Mouse (Mus musculus) MEL (cell line): ENCODE data around the gene S100b.

Experiments used
- CTCF ChIP-seq, 3 experiments: IDR thresholded peaks in 2 of 3; conservative IDR thresholded peaks in 1 of 3; 2 replicates each; pipeline ENCODE4 v1.5.1; 2011 to 2012; ENCODE audit warnings: low read length in 3 of 3, low read depth in 2 of 3, mild to moderate bottlenecking in 2 of 3, improper control_type of control experiment in 1 of 3, inconsistent platforms in 1 of 3, mixed read lengths in 1 of 3, moderate library complexity in 1 of 3; ENCODE audit not compliant: control insufficient read depth in 1 of 3, insufficient read depth in 1 of 3, poor library complexity in 1 of 3, severe bottlenecking in 1 of 3
- E2F4 ChIP-seq: IDR thresholded peaks from 2 replicates; pipeline ENCODE4 v1.6.1; 2011; ENCODE audit warnings: low read depth, low read length, improper control_type of control experiment, borderline replicate concordance
- JUND ChIP-seq: IDR thresholded peaks from 2 replicates; pipeline ENCODE4 v1.6.1; 2011; ENCODE audit warnings: low read depth, mild to moderate bottlenecking, improper control_type of control experiment, low read length
- MXI1 ChIP-seq: IDR thresholded peaks from 2 replicates; pipeline ENCODE4 v1.6.1; 2011; ENCODE audit warnings: mild to moderate bottlenecking, low read depth, low read length, improper control_type of control experiment
- POLR2A ChIP-seq, 2 experiments: IDR thresholded peaks; 2 replicates each; pipeline ENCODE4 v1.6.1; 2011 to 2012; ENCODE audit warnings: low read length in 2 of 2, mild to moderate bottlenecking in 2 of 2, control low read depth in 1 of 2, improper control_type of control experiment in 1 of 2, low read depth in 1 of 2, moderate library complexity in 1 of 2; ENCODE audit not compliant: control insufficient read depth in 1 of 2, insufficient read depth in 1 of 2, poor library complexity in 1 of 2

GRCm38 (mm10) chr10:76229627-76230026 lies 24.0 kb upstream of the S100b start:
- TF ChIP-seq MXI1 (no peak), JUND (no peak), POLR2A (IDR thresholded peaks at IDR 0.05; ENCODE audit: control insufficient read depth in 1 of 2, insufficient read depth in 1 of 2, low read depth in 1 of 2, low read length in 2 of 2, poor library complexity in 1 of 2) (no peak), E2F4 (no peak), CTCF (IDR thresholded peaks at IDR 0.05 in 2 of 3, conservative IDR thresholded peaks at IDR 0.05 in 1 of 3; ENCODE audit: control insufficient read depth in 1 of 3, insufficient read depth in 1 of 3, low read depth in 2 of 3, low read length in 3 of 3, poor library complexity in 1 of 3, severe bottlenecking in 1 of 3) (peak; percentile 4 to 59 (median 59); a peak in 4 of 6 replicates)
